Mouse (Mus musculus) limb, embryonic 14.5 days (tissue): ENCODE results near the gene Lurap1l. TPM values are rescaled to one million over a fixed set of nuclear protein-coding genes. Genes with fewer than 3 reads are reported as not detected.

Source experiments
- ATAC-seq: fragments of 200-750 bp; cut with Nextera tagmentation; 2 replicates; pipeline ENCODE4 v1.8.0; 2017; ENCODE audit warnings: low read depth, moderate number of reproducible peaks, moderate TSS enrichment; ENCODE audit not compliant: low FRiP score
- DNase-seq: peaks from one replicate; pipeline ENCODE4 v3.0.0-alpha.2; 2015; ENCODE audit warnings: low spot score
- H3K27ac ChIP-seq: fragments of 300-500 bp; sonication (generic); replicated peaks from 2 replicates; pipeline ENCODE4 v1.5.1; 2014; ENCODE audit warnings: low read depth, mild to moderate bottlenecking, low read length, moderate library complexity, mixed read lengths
- H3K27me3 ChIP-seq: fragments of 300-500 bp; sonication (generic); 2 replicates; pipeline ENCODE4 v1.6.1; 2014; ENCODE audit warnings: low read length, mixed read lengths; ENCODE audit not compliant: control insufficient read depth, insufficient read depth
- H3K36me3 ChIP-seq: fragments of 300-500 bp; sonication (generic); 2 replicates; pipeline ENCODE4 v1.6.1; 2014; ENCODE audit warnings: mild to moderate bottlenecking, low read length, moderate library complexity, mixed read lengths; ENCODE audit not compliant: control insufficient read depth, insufficient read depth
- H3K4me1 ChIP-seq: fragments of 300-500 bp; sonication (generic); 2 replicates; pipeline ENCODE4 v1.6.1; 2014; ENCODE audit warnings: antibody characterized with exemption, low read length, mixed read lengths; ENCODE audit not compliant: control insufficient read depth, insufficient read depth
- H3K4me2 ChIP-seq: fragments of 300-500 bp; sonication (generic); replicated peaks from 2 replicates; pipeline ENCODE4 v1.6.1; 2014; ENCODE audit warnings: low read depth, mild to moderate bottlenecking, low read length, moderate library complexity; ENCODE audit not compliant: severe bottlenecking
- H3K4me3 ChIP-seq: fragments of 300-500 bp; sonication (generic); replicated peaks from 2 replicates; pipeline ENCODE4 v1.5.1; 2014; ENCODE audit warnings: low read length
- H3K9ac ChIP-seq: fragments of 300-500 bp; sonication (generic); 2 replicates; pipeline ENCODE4 v1.6.1; 2014; ENCODE audit warnings: mild to moderate bottlenecking, low read depth, low read length, moderate library complexity; ENCODE audit not compliant: severe bottlenecking
- H3K9me3 ChIP-seq: fragments of 300-500 bp; sonication (generic); 2 replicates; pipeline ENCODE4 v1.6.1; 2016; ENCODE audit warnings: low read length; ENCODE audit not compliant: control insufficient read depth
- POLR2A ChIP-seq: fragments of 200-500 bp; IDR thresholded peaks from 2 replicates; pipeline ENCODE4 v1.8.0; 2012; ENCODE audit warnings: inconsistent platforms, mild to moderate bottlenecking, moderate library complexity, borderline replicate concordance; ENCODE audit not compliant: insufficient read depth, insufficient read length; ENCODE audit errors: extremely low read depth
- WGBS: fragments of 180-500 bp; shearing (Covaris S2); extraction: QIAGEN DNeasy Blood & Tissue Kit; methylation state at CpG from one replicate; pipeline ENCODE4 v1.1.7; 2014; 5-methylcytosine and 5-hydroxymethylcytosine counted together
- polyA plus RNA-seq, 2 experiments: library from polyadenylated mRNA; depleted of rRNA in 1 of 2; stranded (reverse) in 1 of 2; unstranded in 1 of 2; fragments of >200 nt; fragmentation: Nextera tagmentation in 1 of 2; extraction: Ambion mirVana in 1 of 2; gene quantifications; 2 replicates each; pipeline versions ENCODE4 v1.2.1 to v1.2.3; 2012 to 2014

Gene Lurap1l
- 11.0 and 14.9 TPM in 2 replicates for polyA plus RNA-seq (2012; rRNA removed)
- polyA plus RNA-seq (2014; fragmentation: Nextera tagmentation; extraction: Ambion mirVana) = 23.2 and 28.4 TPM in 2 replicates

- Histone ChIP-seq H3K27me3 (no peaks in the 10 kb centered on the region), H3K4me1 (no peaks in the 10 kb centered on the region), H3K4me3 (peak within 1 kb of the TSS; percentile 77), H3K4me2 (peak within 1 kb of the TSS; percentile 85), H3K9me3 (no peaks in the 10 kb centered on the region), H3K36me3 (no peaks in the 10 kb centered on the region), H3K9ac (peak within 1 kb of the TSS; percentile 75), H3K27ac (peak within 1 kb of the TSS; percentile 86)
- DNase-seq = peak; percentile 77
- 0 out of 2 replicates have a peak, but pooled peaks have one; percentile 28 for ATAC-seq
- under 1% methylated on average over 10 of the region's 10 CpGs for WGBS
- no peak for TF ChIP-seq POLR2A
These were observed at the start of gene Lurap1l for GRCm38 (mm10) chr4:80910481-80910870. Gene Lurap1l (plus strand): TSS chr4:80910646.

GRCm38 (mm10) chr4:80862962-80863361 is 47.5 kb upstream of the Lurap1l start:
- H3K9me3 ChIP-seq = no peaks in the 10 kb centered on the region
- ATAC-seq = no peak
- no peak overlapping the region for H3K27ac ChIP-seq
- no peak overlapping the region for H3K4me3 ChIP-seq
- no peak overlapping the region for H3K4me2 ChIP-seq
- no peak for TF ChIP-seq POLR2A
- DNase-seq = no peak
- 77% methylated on average over 9 of the region's 9 CpGs for WGBS
- H3K36me3 ChIP-seq = no peaks in the 10 kb centered on the region
- no peaks in the 10 kb centered on the region for H3K27me3 ChIP-seq
- H3K4me1 ChIP-seq = no peaks in the 10 kb centered on the region
- no peak overlapping the region for H3K9ac ChIP-seq

- Histone ChIP-seq H3K9ac (no peak overlapping the region), H3K4me1 (no peaks in the 10 kb centered on the region), H3K27me3 (no peaks in the 10 kb centered on the region), H3K36me3 (no peaks in the 10 kb centered on the region), H3K9me3 (no peaks in the 10 kb centered on the region), H3K4me3 (no peak overlapping the region), H3K4me2 (no peak overlapping the region), H3K27ac (no peak overlapping the region)
- ATAC-seq = no peak
- 63% methylated on average over 7 of the region's 7 CpGs for WGBS
- no peak for DNase-seq
- no peak for TF ChIP-seq POLR2A
These were observed 46.5 kb upstream of the Lurap1l start for GRCm38 (mm10) chr4:80863906-80864305.

- Histone ChIP-seq H3K27ac (no peak overlapping the region), H3K9ac (0 out of 2 replicates have a peak overlapping the region, but pooled peaks have one; percentile 21), H3K4me3 (peak overlapping the region; percentile 33), H3K9me3 (no peaks in the 10 kb centered on the region), H3K4me1 (no peaks in the 10 kb centered on the region), H3K27me3 (no peaks in the 10 kb centered on the region), H3K4me2 (peak overlapping the region; percentile 64), H3K36me3 (no peaks in the 10 kb centered on the region)
- 2% methylated on average over 17 of the region's 17 CpGs for WGBS
- TF ChIP-seq POLR2A = no peak
- ATAC-seq (no peak), DNase-seq (peak; percentile 14)
These were observed 45.9 kb upstream of the Lurap1l start for GRCm38 (mm10) chr4:80864511-80864922.

GRCm38 (mm10) chr4:80866065-80866464 is 44.4 kb upstream of the Lurap1l start:
- Histone ChIP-seq H3K9me3 (no peaks in the 10 kb centered on the region), H3K4me1 (no peaks in the 10 kb centered on the region), H3K9ac (no peak overlapping the region), H3K27ac (no peak overlapping the region), H3K4me3 (no peak overlapping the region), H3K4me2 (no peak overlapping the region), H3K36me3 (no peaks in the 10 kb centered on the region), H3K27me3 (no peaks in the 10 kb centered on the region)
- peak; percentile 76 for DNase-seq
- ATAC-seq = peak; percentile 78; the same call in 1 of the 2 replicates
- WGBS = 13% methylated on average over 5 of the region's 5 CpGs
- no peak for TF ChIP-seq POLR2A
